In the genomic region with DNA sequence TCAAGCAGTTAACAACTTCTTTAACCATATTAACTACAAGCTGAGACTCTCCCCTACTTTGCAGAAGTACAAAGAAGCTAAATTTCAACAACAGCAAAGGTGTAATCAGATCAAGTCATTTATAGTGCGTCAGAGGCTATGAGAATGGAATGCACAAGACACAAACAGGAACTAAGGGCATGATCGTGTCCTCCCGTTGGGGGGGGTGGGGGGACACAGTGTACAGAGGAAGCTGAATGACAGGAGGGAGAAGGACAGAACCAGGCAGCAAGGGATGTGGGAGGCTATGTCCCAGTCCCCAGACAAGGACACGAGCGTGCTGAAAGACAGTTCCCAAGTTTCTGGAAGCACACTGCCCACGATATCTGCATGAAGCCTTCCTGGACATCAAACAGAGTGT, we compare ENCODE assay signal across 18 mouse cellular contexts.
"Had no signal": no experiment of that assay in that cellular context is flagged by ENCODE, and none has a peak within 500 bp of the region (broad histone marks: within the 10 kb centered on the region; RNA-seq: fewer than 3 reads in every experiment).

No protein-coding gene starts in this region.

- H3K27me3 ChIP-seq: lung, embryonic 15.5 days; midbrain, embryonic 13.5 days had no signal

- H3K9ac ChIP-seq: liver, embryonic 14.5 days; lung, embryonic 15.5 days; midbrain, embryonic 13.5 days had no signal

- H3K4me1 ChIP-seq: lung, embryonic 15.5 days had no signal

- ATAC-seq: intestine, postnatal 0 days; midbrain, embryonic 13.5 days; midbrain, embryonic 16.5 days had no signal

- H3K27ac ChIP-seq: liver, embryonic 14.5 days; lung, embryonic 15.5 days; midbrain, embryonic 10.5 days; midbrain, embryonic 13.5 days; stomach, postnatal 0 days had no signal

- DNase-seq: kidney, adult 2 months; kidney, postnatal 10 days; kidney, postnatal 36 days; layer of hippocampus, postnatal 36 days; lung, adult 18-20 months; lung, postnatal 10 days; lung, postnatal 36 days; right cerebral cortex, adult 18-20 months; right cerebral cortex, postnatal 25 days; thymus, postnatal 25 days had no signal

- H3K36me3 ChIP-seq: lung, embryonic 15.5 days; midbrain, embryonic 10.5 days; midbrain, embryonic 13.5 days had no signal

- H3K4me3 ChIP-seq: left cerebral cortex, adult 2 months; lung, embryonic 15.5 days; midbrain, embryonic 10.5 days; midbrain, embryonic 13.5 days had no signal

- H3K4me2 ChIP-seq: lung, embryonic 15.5 days; midbrain, embryonic 13.5 days had no signal

- H3K9me3 ChIP-seq: lung, embryonic 15.5 days; midbrain, embryonic 10.5 days; midbrain, embryonic 13.5 days had no signal
